Mouse (Mus musculus): Measurements from ENCODE around the gene Slco1a6.

DNA sequence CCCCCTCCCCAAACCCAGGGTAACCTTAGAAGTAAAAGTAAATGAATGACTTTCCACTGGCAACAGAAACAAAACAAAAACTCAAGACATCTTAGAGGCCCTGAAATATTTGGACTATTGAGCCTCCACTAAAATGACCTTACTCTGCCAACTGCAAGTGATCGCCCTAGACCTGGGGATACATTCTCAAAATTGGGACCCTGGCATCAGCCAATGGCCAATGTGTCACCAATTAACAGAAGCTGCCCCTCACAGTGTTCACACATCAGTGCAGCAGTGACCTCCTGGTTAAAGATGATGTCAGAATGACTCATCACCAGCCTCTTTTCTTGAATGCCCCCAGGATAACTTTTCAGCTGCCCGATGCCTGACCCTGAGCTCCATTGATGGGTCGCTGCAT, 166.4 kb downstream of the Slco1a6 start:
- no peak for TF ChIP-seq CTCF (IDR thresholded peaks at IDR 0.05; ENCODE audit: low read depth, low read length)
- TF ChIP-seq POLR2A (IDR thresholded peaks at IDR 0.05; ENCODE audit: extremely low read depth, insufficient read depth, low read length), result no peak
